8 mouse cellular contexts compared by ENCODE assay signal in genomic region chr14:120137680-120138136, GRCm38 (mm10).
DNase-seq lines count a peak whose midpoint lies in the region; ATAC-seq and TF ChIP-seq lines count a peak whose summit lies in the region.

No protein-coding gene starts in this region.

- H3K9me3 ChIP-seq in ES-Bruce4 (replicated peaks; ENCODE audit: control insufficient read depth, insufficient read depth, low read length, poor library complexity, severe bottlenecking): no peaks in the 10 kb centered on the region
- H3K9me3 ChIP-seq in forebrain, embryonic 13.5 days (replicated peaks): no peaks in the 10 kb centered on the region
- no peaks in the 10 kb centered on the region for H3K9me3 ChIP-seq in heart, postnatal 0 days (replicated peaks; ENCODE audit: control insufficient read depth, low read length)
- no peaks in the 10 kb centered on the region for H3K9me3 ChIP-seq in liver, embryonic 14.5 days (ENCODE audit: control insufficient read depth, low read length)
- no peaks in the 10 kb centered on the region for H3K9me3 ChIP-seq in stomach, embryonic 15.5 days

- H3K27me3 ChIP-seq in ES-Bruce4 (ENCODE audit: control insufficient read depth, insufficient read depth, low read length, poor library complexity, severe bottlenecking): no peaks in the 10 kb centered on the region
- no peaks in the 10 kb centered on the region for H3K27me3 ChIP-seq in forebrain, embryonic 13.5 days
- no peaks in the 10 kb centered on the region for H3K27me3 ChIP-seq in heart, postnatal 0 days (ENCODE audit: control insufficient read depth, insufficient read depth, low read length)
- H3K27me3 ChIP-seq in liver, embryonic 14.5 days (ENCODE audit: control insufficient read depth, insufficient read depth, low read length): no peaks in the 10 kb centered on the region
- H3K27me3 ChIP-seq in stomach, embryonic 15.5 days (replicated peaks): no peaks in the 10 kb centered on the region

- H3K4me1 ChIP-seq in ES-Bruce4 (ENCODE audit: control insufficient read depth, insufficient read depth, low read length): no peaks in the 10 kb centered on the region
- peaks cover 8% of the 10 kb centered on the region; the same call in 1 of the 2 replicates for H3K4me1 ChIP-seq in forebrain, embryonic 13.5 days
- H3K4me1 ChIP-seq in heart, postnatal 0 days (ENCODE audit: control insufficient read depth, insufficient read depth): peaks cover 19% of the 10 kb centered on the region
- H3K4me1 ChIP-seq in liver, embryonic 14.5 days (replicated peaks; ENCODE audit: control insufficient read depth in 2 of 2, insufficient read depth in 2 of 2, low read length in 1 of 2): no peaks in the 10 kb centered on the region
- H3K4me1 ChIP-seq in stomach, embryonic 15.5 days: no peaks in the 10 kb centered on the region

- H3K4me3 ChIP-seq in ES-Bruce4 (ENCODE audit: low read depth, low read length): no peak overlapping the region
- peak overlapping the region; percentile 21 for H3K4me3 ChIP-seq in forebrain, embryonic 13.5 days
- peak overlapping the region; percentile 7 for H3K4me3 ChIP-seq in heart, postnatal 0 days (ENCODE audit: low read depth, low read length)
- H3K4me3 ChIP-seq in liver, embryonic 14.5 days (ENCODE audit: insufficient read depth in 1 of 2, low read depth in 2 of 2, low read length in 2 of 2): peak overlapping the region; percentile 6 to 42; a peak in 2 of 4 replicates
- H3K4me3 ChIP-seq in stomach, embryonic 15.5 days (replicated peaks): peak overlapping the region; percentile 21; the same call in 1 of the 2 replicates

- ATAC-seq in cerebellum, adult (ENCODE audit: insufficient number of reproducible peaks, low FRiP score, low TSS enrichment): peak; percentile 95
- peak; percentile 91 for ATAC-seq in forebrain, embryonic 13.5 days
- peak; percentile 89 for ATAC-seq in heart, postnatal 0 days (ENCODE audit: insufficient read depth, low read depth)
- peak; percentile 78 for ATAC-seq in liver, embryonic 14.5 days (ENCODE audit: insufficient read depth)
- peak; percentile 93 for ATAC-seq in stomach, embryonic 15.5 days (ENCODE audit: insufficient read depth, low FRiP score, low read depth)

- no peak overlapping the region; the same call in 1 of the 2 replicates for H3K27ac ChIP-seq in ES-Bruce4 (ENCODE audit: insufficient read depth, low read length)
- no peak overlapping the region for H3K27ac ChIP-seq in forebrain, embryonic 13.5 days
- peak overlapping the region; percentile 65 for H3K27ac ChIP-seq in heart, postnatal 0 days (ENCODE audit: low read depth)
- no peak overlapping the region for H3K27ac ChIP-seq in liver, embryonic 14.5 days
- H3K27ac ChIP-seq in stomach, embryonic 15.5 days: peak overlapping the region; percentile 33; the same call in 1 of the 2 replicates

- peak overlapping the region; percentile 52 for H3K4me2 ChIP-seq in forebrain, embryonic 13.5 days
- peak overlapping the region; percentile 35 for H3K4me2 ChIP-seq in heart, postnatal 0 days (ENCODE audit: low read depth, low read length)
- peak overlapping the region; percentile 40 for H3K4me2 ChIP-seq in liver, embryonic 14.5 days (ENCODE audit: low read depth)
- H3K4me2 ChIP-seq in stomach, embryonic 15.5 days: peak overlapping the region; percentile 43

- TF ChIP-seq EP300 in ES-Bruce4 (IDR thresholded peaks at IDR 0.05; ENCODE audit: insufficient read depth, low read depth, low read length): no peak
- peak; percentile 89; the same call in 1 of the 2 replicates for TF ChIP-seq EP300 in heart, postnatal 0 days (IDR thresholded peaks at IDR 0.05; ENCODE audit: low read depth)
- TF ChIP-seq EP300 in liver, embryonic 14.5 days (IDR thresholded peaks at IDR 0.05; ENCODE audit: low read depth): no peak

- no peaks in the 10 kb centered on the region for H3K36me3 ChIP-seq in ES-Bruce4 (ENCODE audit: control insufficient read depth, insufficient read depth, low read length, poor library complexity, severe bottlenecking)
- no peaks in the 10 kb centered on the region for H3K36me3 ChIP-seq in forebrain, embryonic 13.5 days (ENCODE audit: poor library complexity, severe bottlenecking)
- H3K36me3 ChIP-seq in heart, postnatal 0 days (replicated peaks; ENCODE audit: control insufficient read depth, insufficient read depth, low read length): no peaks in the 10 kb centered on the region
- no peaks in the 10 kb centered on the region for H3K36me3 ChIP-seq in liver, embryonic 14.5 days (replicated peaks; ENCODE audit: control insufficient read depth, insufficient read depth, low read depth)
- H3K36me3 ChIP-seq in stomach, embryonic 15.5 days: no peaks in the 10 kb centered on the region

- WGBS in forebrain, embryonic 13.5 days: 2% methylated on average over 21 of the region's 21 CpGs
- 1% methylated on average over 21 of the region's 21 CpGs for WGBS in heart, postnatal 0 days
- WGBS in liver, embryonic 14.5 days (ENCODE audit: insufficient replicate concordance): under 1% methylated on average over 21 of the region's 21 CpGs
- WGBS in stomach, embryonic 15.5 days: 1% methylated on average over 21 of the region's 21 CpGs

- peak; percentile 90 for TF ChIP-seq CTCF in ES-Bruce4 (IDR thresholded peaks at IDR 0.05; ENCODE audit: low read depth, low read length)
- peak; percentile 92 for TF ChIP-seq CTCF in heart, postnatal 0 days (IDR thresholded peaks at IDR 0.05; ENCODE audit: low read depth)
- peak; percentile 91 for TF ChIP-seq CTCF in liver, embryonic 14.5 days (IDR thresholded peaks at IDR 0.05; ENCODE audit: low read depth)

- H3K9ac ChIP-seq in ES-Bruce4 (ENCODE audit: low read depth, poor library complexity, severe bottlenecking): no peak overlapping the region
- no peak overlapping the region for H3K9ac ChIP-seq in forebrain, embryonic 13.5 days
- H3K9ac ChIP-seq in heart, postnatal 0 days (replicated peaks; ENCODE audit: low read depth, low read length): no peak overlapping the region
- no peak overlapping the region for H3K9ac ChIP-seq in liver, embryonic 14.5 days (replicated peaks)
- no peak overlapping the region for H3K9ac ChIP-seq in stomach, embryonic 15.5 days

- DNase-seq in heart, postnatal 0 days (ENCODE audit: low spot score): peak; percentile 88
- peak; percentile 90 to 97 for DNase-seq in kidney, postnatal 36 days
- DNase-seq in liver, embryonic 14.5 days (ENCODE audit: low read depth in 3 of 3, low spot score in 3 of 3): peak; percentile 33 to 35 (median 34)
- peak; percentile 97 for DNase-seq in neural tube, embryonic 10.5 days (ENCODE audit: extremely low spot score, low spot score)

- TF ChIP-seq POLR2A in ES-Bruce4 (IDR thresholded peaks at IDR 0.05; ENCODE audit: insufficient read depth, low read length): no peak

Comparison
In these comparisons a context has a peak if more than half of its experiments do, and no peak if none do; other contexts are left out.
1. H3K27ac ChIP-seq: peak in heart, postnatal 0 days (single experiment) and stomach, embryonic 15.5 days (single experiment); none in ES-Bruce4 (single experiment), forebrain, embryonic 13.5 days (single experiment) and liver, embryonic 14.5 days (single experiment).
2. DNase-seq: peak in every context shown above with its lines; median percentile 97 in neural tube, embryonic 10.5 days; 94 in kidney, postnatal 36 days; 88 in heart, postnatal 0 days; 34 in liver, embryonic 14.5 days.
3. Peak in every context shown above with its lines, with median percentiles within 50 percentile points of each other: CTCF ChIP-seq, ATAC-seq and H3K4me2 ChIP-seq.